Mouse (Mus musculus) activated CD4-positive, CD25-positive, alpha-beta regulatory T cell, adult 9 weeks (primary cell): Measurements from ENCODE around the gene Pramef6. TPM values are rescaled to one million over a fixed set of nuclear protein-coding genes. Genes with fewer than 3 reads are reported as not detected.

ENCODE experiments used
- polyA plus RNA-seq: library from polyadenylated mRNA; unstranded; fragments of 100-300 nt; shearing (Covaris generic); gene quantifications from one replicate; pipeline ENCODE4 v1.2.1, GENCODE M21; 2017

Pramef6 gene
- not detected for polyA plus RNA-seq

DNA sequence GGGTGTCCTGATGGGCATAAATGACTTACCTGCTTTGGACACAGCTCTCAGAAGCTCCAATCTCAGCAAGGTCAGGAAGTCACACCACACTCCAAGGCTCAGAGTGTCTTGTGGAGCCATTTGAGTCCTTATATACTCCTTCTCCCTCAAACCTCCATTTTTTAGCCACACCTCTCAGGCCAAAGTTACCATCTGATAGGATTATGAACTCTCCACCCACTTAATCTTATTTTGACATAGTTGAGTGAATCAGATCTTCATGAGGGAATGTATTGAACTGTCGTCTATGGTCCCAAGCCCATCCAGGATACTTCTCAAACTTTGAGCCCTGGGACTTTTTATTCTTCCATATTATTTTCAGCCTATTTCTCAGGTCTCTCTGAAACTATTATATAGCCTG, at the start of gene Pramef6:
Gene Pramef6 (minus strand): TSS at position 101 of the 400 bp plus-strand sequence.

DNA sequence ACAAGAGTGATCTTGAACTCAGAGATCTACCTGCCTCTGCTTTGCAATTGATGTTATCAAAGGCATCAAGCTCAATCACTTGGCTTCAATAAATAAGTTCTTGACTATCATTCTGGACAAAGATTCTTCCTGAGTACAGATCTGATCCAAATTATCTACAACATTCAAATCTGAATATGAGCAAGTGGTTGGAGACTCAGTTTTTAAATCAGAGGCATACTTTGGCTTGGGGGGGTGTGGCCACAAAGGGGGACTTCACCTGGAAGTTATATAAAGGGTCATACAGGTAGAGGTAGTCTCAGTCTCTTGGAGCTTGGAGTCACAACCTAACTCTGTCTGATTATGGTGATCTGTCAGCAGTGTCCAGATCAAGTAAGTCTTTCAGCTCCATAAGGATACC, 54.0 kb downstream of the Pramef6 start, which contains the start of gene Gm13103:
Gene Gm13103 (plus strand): TSS at position 301 of the 400 bp plus-strand sequence.

Other genes with a start within 250 kb of the Pramef6 start
- gene Gm13088, start 243.1 kb downstream of the Pramef6 start, polyA plus RNA-seq: not detected
- not detected for gene Gm13089, start 197.7 kb downstream of the Pramef6 start, polyA plus RNA-seq
- gene Gm13078, start 180.9 kb downstream of the Pramef6 start, polyA plus RNA-seq: not detected
- not detected for gene Gm13023, start 111.0 kb downstream of the Pramef6 start, polyA plus RNA-seq
- gene Gm13084, start 84.3 kb downstream of the Pramef6 start, polyA plus RNA-seq: not detected
- gene Gm13103, start 53.9 kb downstream of the Pramef6 start, polyA plus RNA-seq: not detected
- gene Pramef25, start 50.6 kb upstream of the Pramef6 start, polyA plus RNA-seq: not detected
- not detected for gene Gm13101, start 66.6 kb upstream of the Pramef6 start, polyA plus RNA-seq
- not detected for gene Pramef17, start 94.0 kb upstream of the Pramef6 start, polyA plus RNA-seq
- not detected for gene Pramel4, start 158.7 kb upstream of the Pramef6 start, polyA plus RNA-seq
- gene Gm13102, start 206.1 kb upstream of the Pramef6 start, polyA plus RNA-seq: not detected